Mouse (Mus musculus): Measurements from ENCODE around the gene Tubb2a.
"Not testable (repeated sequence)": the region's sequence is repeated elsewhere in the genome, so short reads cannot be mapped to it uniquely, and the experiment has no call there.

- TF ChIP-seq POLR2A (IDR thresholded peaks at IDR 0.05; ENCODE audit: low read depth, low read length); CTCF (IDR thresholded peaks at IDR 0.05; ENCODE audit: borderline replicate concordance, insufficient read depth, low read length): not testable (repeated sequence)
Measured at GRCm38 (mm10) chr13:34088201-34088649, 10.4 kb upstream of the Tubb2a start.

Measured in embryonic fibroblast, embryonic 13.5 days (primary cell).